In the genomic region with DNA sequence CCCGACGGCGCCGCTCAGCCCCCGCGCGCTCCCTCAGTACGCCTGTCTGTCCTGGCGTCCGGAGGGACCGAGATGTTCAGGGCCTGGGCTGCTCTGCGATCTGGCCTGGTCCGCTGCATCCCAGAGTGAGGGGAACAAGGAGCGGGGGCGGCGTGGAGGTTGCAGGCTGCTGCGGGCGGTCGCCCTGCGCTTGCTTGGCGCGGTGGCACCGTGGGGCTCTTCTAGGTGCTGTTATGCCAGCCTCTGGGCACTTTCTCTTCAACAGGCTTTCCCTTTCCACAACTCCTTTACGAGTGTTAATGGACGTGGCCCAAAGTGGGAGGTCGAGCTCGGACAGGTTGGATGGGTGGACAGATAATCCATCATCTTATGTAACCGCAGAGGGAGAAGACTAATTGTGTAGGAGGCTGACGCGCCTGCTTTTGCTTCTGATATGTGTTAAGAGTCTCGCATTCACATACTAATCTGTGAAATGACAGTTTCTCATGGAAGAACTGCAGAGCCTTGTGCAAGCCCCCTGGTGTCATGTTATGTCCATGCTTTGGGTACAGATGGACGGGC, we compare ENCODE assay signal across 8 mouse cellular contexts. TPM values are rescaled to one million over a fixed set of nuclear protein-coding genes. Genes with fewer than 3 reads are reported as not detected.
A peak's percentile ranks its signal among the peaks of the same experiment; 100 is the strongest.
DNase-seq lines count a peak whose midpoint lies in the region; ATAC-seq and TF ChIP-seq lines count a peak whose summit lies in the region.

No protein-coding gene starts in this region.

- H3K4me2 ChIP-seq in forebrain, postnatal 0 days (ENCODE audit: low read depth) = peak overlapping the region; percentile 92
- peak overlapping the region; percentile 78 for H3K4me2 ChIP-seq in midbrain, embryonic 15.5 days

- H3K9ac ChIP-seq in forebrain, postnatal 0 days = peak overlapping the region; percentile 77
- peak overlapping the region; percentile 49 for H3K9ac ChIP-seq in midbrain, embryonic 15.5 days

- H3K4me1 ChIP-seq in forebrain, postnatal 0 days (ENCODE audit: insufficient read depth) = peaks cover 40% of the 10 kb centered on the region
- peaks cover 71% of the 10 kb centered on the region for H3K4me1 ChIP-seq in limb, embryonic 10.5 days
- peaks cover 25% of the 10 kb centered on the region for H3K4me1 ChIP-seq in midbrain, embryonic 15.5 days

- no peaks in the 10 kb centered on the region for H3K9me3 ChIP-seq in forebrain, postnatal 0 days (ENCODE audit: low read length)
- no peaks in the 10 kb centered on the region for H3K9me3 ChIP-seq in limb, embryonic 10.5 days (replicated peaks)
- H3K9me3 ChIP-seq in midbrain, embryonic 15.5 days = no peaks in the 10 kb centered on the region

- peak; percentile 69 for DNase-seq in cerebellum, adult 11-12 months
- DNase-seq in cerebellum, adult 8-10 months = no peak
- DNase-seq in right cerebral cortex, postnatal 4 days = peak; percentile 54
- no peak for DNase-seq in right cerebral cortex, postnatal 36 days (ENCODE audit: low spot score in 2 of 2)
- DNase-seq in forebrain, postnatal 0 days = peak; percentile 55
- no peak for DNase-seq in limb, embryonic 10.5 days (ENCODE audit: low spot score)
- no peak for DNase-seq in gastrocnemius, adult 8-10 months (ENCODE audit: low spot score in 2 of 2)

- peak; percentile 2 for ATAC-seq in forebrain, postnatal 0 days
- peak; percentile 37; the same call in 1 of the 2 replicates for ATAC-seq in midbrain, embryonic 15.5 days (replicated peaks)

- H3K27me3 ChIP-seq in forebrain, postnatal 0 days (ENCODE audit: insufficient read depth, low read length) = no peaks in the 10 kb centered on the region
- H3K27me3 ChIP-seq in limb, embryonic 10.5 days (ENCODE audit: low read depth, poor library complexity, severe bottlenecking) = peaks cover 46% of the 10 kb centered on the region
- peaks cover 13% of the 10 kb centered on the region for H3K27me3 ChIP-seq in midbrain, embryonic 15.5 days (replicated peaks)

- no peaks in the 10 kb centered on the region for H3K36me3 ChIP-seq in forebrain, postnatal 0 days (ENCODE audit: insufficient read depth)
- H3K36me3 ChIP-seq in limb, embryonic 10.5 days = no peaks in the 10 kb centered on the region
- no peaks in the 10 kb centered on the region for H3K36me3 ChIP-seq in midbrain, embryonic 15.5 days (replicated peaks)

- peak overlapping the region; percentile 60 for H3K4me3 ChIP-seq in forebrain, postnatal 0 days (ENCODE audit: low read depth, low read length)
- peak overlapping the region; percentile 84 for H3K4me3 ChIP-seq in limb, embryonic 10.5 days
- peak overlapping the region; percentile 68 for H3K4me3 ChIP-seq in midbrain, embryonic 15.5 days

- 3% methylated on average over 32 of the region's 32 CpGs for WGBS in forebrain, postnatal 0 days
- WGBS in limb, embryonic 10.5 days = 7% methylated on average over 32 of the region's 32 CpGs
- 6% methylated on average over 32 of the region's 32 CpGs for WGBS in midbrain, embryonic 15.5 days

- TF ChIP-seq CTCF in forebrain, postnatal 0 days (IDR thresholded peaks at IDR 0.05; ENCODE audit: low read depth) = peak; percentile 26; the same call in 1 of the 2 replicates

- H3K27ac ChIP-seq in forebrain, postnatal 0 days (ENCODE audit: low read depth, low read length) = peak overlapping the region; percentile 66
- peak overlapping the region; percentile 85 for H3K27ac ChIP-seq in limb, embryonic 10.5 days
- no peak overlapping the region for H3K27ac ChIP-seq in midbrain, embryonic 15.5 days

RNA-seq across cellular contexts. Expression of gene Baiap2, which starts 0.9 kb away (rescaled TPM):
- total RNA-seq in forebrain, postnatal 0 days (2014; rRNA removed) = 42.3 and 52.0 TPM in 2 replicates
- 31.1 and 36.6 TPM in 2 replicates for polyA plus RNA-seq in forebrain, postnatal 0 days (2015; fragmentation: Nextera tagmentation; extraction: Ambion mirVana)
- 13.3 and 13.8 TPM in 2 replicates for polyA plus RNA-seq in limb, embryonic 10.5 days (2016; fragmentation: Nextera tagmentation; extraction: Ambion mirVana)
- 15.5 and 16.3 TPM in 2 replicates for polyA plus RNA-seq in midbrain, embryonic 15.5 days (2015; fragmentation: Nextera tagmentation; extraction: Ambion mirVana)
- 1 to 10 TPM in 2 of 4 experiments, under 1 TPM in 2; 0.56 to 1.7 (median 1.2) TPM for total RNA-seq in gastrocnemius, adult 8-10 months (2022)

RNA-seq across cellular contexts. Expression of gene Chmp6, which starts 30.3 kb away (rescaled TPM):
- total RNA-seq in forebrain, postnatal 0 days (2014; rRNA removed) = 91.1 and 91.9 TPM in 2 replicates
- 102 and 105 TPM in 2 replicates for polyA plus RNA-seq in forebrain, postnatal 0 days (2015; fragmentation: Nextera tagmentation; extraction: Ambion mirVana)
- 123 and 127 TPM in 2 replicates for polyA plus RNA-seq in limb, embryonic 10.5 days (2016; fragmentation: Nextera tagmentation; extraction: Ambion mirVana)
- 113 and 116 TPM in 2 replicates for polyA plus RNA-seq in midbrain, embryonic 15.5 days (2015; fragmentation: Nextera tagmentation; extraction: Ambion mirVana)
- 10 to 100 TPM; 26.4 to 32.0 (median 30.1) TPM for total RNA-seq in gastrocnemius, adult 8-10 months (2022)

Comparison
In these comparisons a context has a peak if more than half of its experiments do, and no peak if none do; other contexts are left out.
1. DNase-seq: peak in cerebellum, adult 11-12 months (single experiment), right cerebral cortex, postnatal 4 days (single experiment) and forebrain, postnatal 0 days (single experiment); none in cerebellum, adult 8-10 months (single experiment), right cerebral cortex, postnatal 36 days (0 of 2), limb, embryonic 10.5 days (single experiment) and gastrocnemius, adult 8-10 months (0 of 2).
2. Peak in every context shown above with its lines, with median percentiles within 50 percentile points of each other: H3K4me3 ChIP-seq.